Mouse (Mus musculus) A20 (cell line): Measurements from ENCODE around the gene Spg20.
A peak's percentile ranks its signal among the peaks of the same experiment; 100 is the strongest.

Experiments used
- DNase-seq: peaks from one replicate; pipeline ENCODE4 v3.0.0-alpha.2; 2011; ENCODE audit warnings: low read depth, low spot score

Spg20 gene

GRCm38 (mm10) chr3:55111935-55112709 is at the start of gene Spg20:
TSS of gene Spg20 (plus strand) at chr3:55112108.
- peak; percentile 91 for DNase-seq

- no peak for DNase-seq
Observed at GRCm38 (mm10) chr3:55062653-55063052, 49.3 kb upstream of the Spg20 start.

- peak; percentile 68 for DNase-seq
Observed at GRCm38 (mm10) chr3:55064396-55064795, 47.5 kb upstream of the Spg20 start.

- DNase-seq, result no peak
Observed at GRCm38 (mm10) chr3:55065738-55066665, 45.9 kb upstream of the Spg20 start.

- DNase-seq, result no peak
Observed at GRCm38 (mm10) chr3:55066666-55067023, 45.3 kb upstream of the Spg20 start.

- DNase-seq, result no peak
Observed at GRCm38 (mm10) chr3:55067791-55068434, 44.0 kb upstream of the Spg20 start.

GRCm38 (mm10) chr3:55074576-55075293 is 37.2 kb upstream of the Spg20 start:
- DNase-seq, result no peak

GRCm38 (mm10) chr3:55075294-55075648 is 36.6 kb upstream of the Spg20 start:
- no peak for DNase-seq

- no peak for DNase-seq
Observed at GRCm38 (mm10) chr3:55078233-55078632, 33.7 kb upstream of the Spg20 start.

- no peak for DNase-seq
Observed at GRCm38 (mm10) chr3:55079619-55080018, 32.3 kb upstream of the Spg20 start.

GRCm38 (mm10) chr3:55080055-55080454 is 31.9 kb upstream of the Spg20 start:
- peak; percentile 63 for DNase-seq

- DNase-seq, result no peak
Observed at GRCm38 (mm10) chr3:55084781-55085180, 27.1 kb upstream of the Spg20 start.

- no peak for DNase-seq
Observed at GRCm38 (mm10) chr3:55085716-55086115, 26.2 kb upstream of the Spg20 start.

- no peak for DNase-seq
Observed at GRCm38 (mm10) chr3:55086948-55087347, 25.0 kb upstream of the Spg20 start.

- peak; percentile 10 for DNase-seq
Observed at GRCm38 (mm10) chr3:55087360-55087759, 24.5 kb upstream of the Spg20 start.

GRCm38 (mm10) chr3:55088359-55088758 is 23.5 kb upstream of the Spg20 start:
- DNase-seq, result no peak

GRCm38 (mm10) chr3:55088843-55089242 is 23.1 kb upstream of the Spg20 start:
- DNase-seq, result no peak

- DNase-seq, result no peak
Observed at GRCm38 (mm10) chr3:55089291-55089690, 22.6 kb upstream of the Spg20 start.

GRCm38 (mm10) chr3:55093161-55093560 is 18.7 kb upstream of the Spg20 start:
- DNase-seq, result no peak

GRCm38 (mm10) chr3:55095968-55096654 is 15.8 kb upstream of the Spg20 start:
- no peak for DNase-seq

GRCm38 (mm10) chr3:55096655-55097005 is 15.3 kb upstream of the Spg20 start:
- no peak for DNase-seq
